Mouse (Mus musculus) frontal cortex, postnatal 25 days (tissue): ENCODE results near the gene Btg3.

ENCODE experiments used
- DNase-seq, 2 experiments: peaks; one replicate each; pipeline ENCODE4 v3.0.0; 2022; ENCODE audit warnings: low spot score in 2 of 2

Btg3 gene

GRCm38 (mm10) chr16:78346662-78347327 is 30.2 kb downstream of the Btg3 start:
- no peak for DNase-seq

GRCm38 (mm10) chr16:78343792-78344191 is 33.2 kb downstream of the Btg3 start:
- no peak for DNase-seq

GRCm38 (mm10) chr16:78342767-78343166 is 34.2 kb downstream of the Btg3 start:
- no peak for DNase-seq

- DNase-seq, result no peak
Measured at GRCm38 (mm10) chr16:78341356-78341755, 35.6 kb downstream of the Btg3 start.

GRCm38 (mm10) chr16:78337226-78337625 is 39.8 kb downstream of the Btg3 start:
- DNase-seq, result no peak

GRCm38 (mm10) chr16:78327999-78328398 is 49.0 kb downstream of the Btg3 start:
- no peak for DNase-seq

- DNase-seq, result no peak
Measured at GRCm38 (mm10) chr16:78327562-78327961, 49.4 kb downstream of the Btg3 start.

- no peak for DNase-seq
Measured at GRCm38 (mm10) chr16:78325972-78326848, 50.8 kb downstream of the Btg3 start.

- DNase-seq, result no peak
Measured at GRCm38 (mm10) chr16:78322140-78322539, 54.9 kb downstream of the Btg3 start.

- DNase-seq, result no peak
Measured at GRCm38 (mm10) chr16:78321559-78321958, 55.4 kb downstream of the Btg3 start.

- DNase-seq, result no peak
Measured at GRCm38 (mm10) chr16:78319711-78320110, 57.3 kb downstream of the Btg3 start.

- DNase-seq, result no peak
Measured at GRCm38 (mm10) chr16:78317960-78318359, 59.0 kb downstream of the Btg3 start.

- peak; percentile 33 to 52 for DNase-seq
Measured at GRCm38 (mm10) chr16:78316849-78317248, 60.1 kb downstream of the Btg3 start.

GRCm38 (mm10) chr16:78314026-78314425 is 63.0 kb downstream of the Btg3 start:
- DNase-seq, result no peak

GRCm38 (mm10) chr16:78313135-78313887 is 63.7 kb downstream of the Btg3 start:
- no peak for DNase-seq

GRCm38 (mm10) chr16:78309258-78309657 is 67.7 kb downstream of the Btg3 start:
- no peak for DNase-seq

GRCm38 (mm10) chr16:78307476-78308192 is 69.4 kb downstream of the Btg3 start:
- DNase-seq, result no peak

GRCm38 (mm10) chr16:78306606-78307005 is 70.4 kb downstream of the Btg3 start:
- DNase-seq, result no peak

GRCm38 (mm10) chr16:78305606-78306100 is 71.3 kb downstream of the Btg3 start:
- DNase-seq, result no peak

- no peak for DNase-seq
Measured at GRCm38 (mm10) chr16:78302678-78303050, 74.3 kb downstream of the Btg3 start.

- DNase-seq, result no peak
Measured at GRCm38 (mm10) chr16:78301831-78302677, 74.9 kb downstream of the Btg3 start.
